Mouse (Mus musculus) stomach, postnatal 0 days (tissue): ENCODE measurements at regions not wholly inside any gene's neighbourhood (a gene's known extent, or its start where the extent isn't known, plus 50 kb on each side); places are given as distances from the start of the nearest gene placed in this dataset.

Experiments
- ATAC-seq: fragments of 200-750 bp; cut with Nextera tagmentation; 2 replicates; pipeline ENCODE4 v1.8.0; 2017; ENCODE audit not compliant: low FRiP score, low TSS enrichment
- DNase-seq: peaks from one replicate; pipeline ENCODE4 v3.0.0-alpha.2; 2016; ENCODE audit warnings: low spot score
- H3K27ac ChIP-seq: fragments of 300-500 bp; sonication (generic); replicated peaks from 2 replicates; pipeline ENCODE4 v1.5.1; 2014; ENCODE audit warnings: mild to moderate bottlenecking, control low read depth
- H3K27me3 ChIP-seq: fragments of 300-500 bp; sonication (generic); 2 replicates; pipeline ENCODE4 v1.6.1; 2014; ENCODE audit warnings: low read length; ENCODE audit not compliant: control insufficient read depth, insufficient read depth
- H3K36me3 ChIP-seq: fragments of 300-500 bp; sonication (generic); 2 replicates; pipeline ENCODE4 v1.6.1; 2014; ENCODE audit warnings: low read length, mixed read lengths; ENCODE audit not compliant: control insufficient read depth, insufficient read depth
- H3K4me1 ChIP-seq: fragments of 300-500 bp; sonication (generic); replicated peaks from 2 replicates; pipeline ENCODE4 v1.6.1; 2014; ENCODE audit warnings: antibody characterized with exemption; ENCODE audit not compliant: control insufficient read depth, insufficient read depth
- H3K4me2 ChIP-seq: fragments of 300-500 bp; sonication (generic); replicated peaks from 2 replicates; pipeline ENCODE4 v1.6.1; 2014; ENCODE audit warnings: low read depth, mild to moderate bottlenecking, control low read depth, moderate library complexity
- H3K4me3 ChIP-seq: fragments of 300-500 bp; sonication (generic); 2 replicates; pipeline ENCODE4 v1.5.1; 2014; ENCODE audit warnings: low read depth, low read length, control low read depth
- H3K9ac ChIP-seq: fragments of 300-500 bp; sonication (generic); 2 replicates; pipeline ENCODE4 v1.6.1; 2014; ENCODE audit warnings: mild to moderate bottlenecking, low read length, control low read depth, mixed read lengths
- H3K9me3 ChIP-seq: fragments of 300-500 bp; sonication (generic); 2 replicates; pipeline ENCODE4 v1.6.1; 2016; ENCODE audit warnings: low read length; ENCODE audit not compliant: control insufficient read depth
- CTCF ChIP-seq: IDR thresholded peaks from 2 replicates; pipeline ENCODE4 v1.5.1; 2016; ENCODE audit warnings: antibody characterized with exemption, low read depth, mild to moderate bottlenecking, moderate library complexity
- EP300 ChIP-seq: optimal IDR thresholded peaks from 2 replicates; pipeline ENCODE3; 2016; ENCODE audit warnings: antibody characterized with exemption
- WGBS: fragments of 180-500 bp; shearing (Covaris S2); extraction: QIAGEN DNeasy Blood & Tissue Kit; methylation state at CpG from one replicate; pipeline ENCODE4 v1.1.7; 2014; 5-methylcytosine and 5-hydroxymethylcytosine counted together

DNA sequence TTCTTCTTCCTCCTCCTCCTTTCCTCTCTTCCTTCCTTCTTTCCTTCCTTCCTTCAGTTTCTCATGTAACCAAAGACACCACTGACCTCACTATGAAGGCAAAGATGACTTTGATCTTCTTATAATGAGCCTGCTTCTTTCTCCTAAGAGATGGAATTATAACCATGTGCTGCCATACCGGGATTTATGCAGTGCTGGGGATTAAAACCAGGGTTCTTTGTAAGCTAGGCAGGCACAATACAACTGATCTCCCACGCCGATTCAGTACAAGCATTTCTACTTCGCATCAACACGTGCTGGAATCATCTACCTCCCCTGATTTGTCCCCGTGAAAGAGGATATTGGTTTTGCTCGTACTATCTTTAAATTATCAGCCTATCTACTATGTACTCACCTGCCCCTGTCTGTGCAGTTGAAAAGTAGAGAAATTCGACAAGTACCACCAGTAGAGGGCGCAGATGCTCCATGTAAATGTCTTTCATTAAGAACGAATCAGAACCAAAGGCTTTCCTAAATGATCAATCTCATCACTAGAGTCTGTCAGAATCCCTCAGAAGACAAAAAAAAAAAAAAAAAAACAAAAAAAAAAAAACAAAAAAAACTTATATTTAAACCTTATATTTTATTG, 1164.5 kb upstream of the Celf2 start:
- no peak overlapping the region for H3K4me3 ChIP-seq
- no peaks in the 10 kb centered on the region; the same call in 1 of the 2 replicates for H3K27me3 ChIP-seq
- H3K4me2 ChIP-seq, result no peak overlapping the region
- no peaks in the 10 kb centered on the region for H3K9me3 ChIP-seq
- no peak overlapping the region for H3K27ac ChIP-seq
- DNase-seq, result peak; percentile 43
- H3K36me3 ChIP-seq, result no peaks in the 10 kb centered on the region
- no peaks in the 10 kb centered on the region for H3K4me1 ChIP-seq
- ATAC-seq, result no peak
- no peak overlapping the region for H3K9ac ChIP-seq
- 14% methylated on average over 10 of the region's 10 CpGs for WGBS
- TF ChIP-seq CTCF (peak; percentile 82), EP300 (no peak)

DNA sequence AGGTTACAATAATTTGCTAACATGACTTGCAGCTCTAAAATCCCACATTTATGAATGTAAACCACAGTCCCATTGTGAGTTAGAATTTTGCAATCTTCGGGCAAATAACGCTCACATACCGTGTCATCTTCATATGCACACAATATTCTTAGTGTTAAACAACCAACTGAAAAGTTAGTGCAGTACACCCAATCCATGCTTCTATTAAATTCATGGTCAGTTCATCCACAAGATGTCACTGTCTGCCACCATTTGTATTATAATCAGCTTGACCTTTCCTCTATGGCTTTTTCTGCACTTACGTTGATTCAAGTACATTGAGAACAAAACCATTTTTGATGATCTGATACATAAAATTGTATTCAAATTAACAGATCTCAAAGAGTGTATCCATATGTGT, 1166.2 kb upstream of the Celf2 start:
- WGBS, result 62% methylated on average over 4 of the region's 4 CpGs
- peak; percentile 70 for TF ChIP-seq CTCF
- no peak for TF ChIP-seq EP300
- Histone ChIP-seq H3K4me3 (no peak overlapping the region), H3K9me3 (no peaks in the 10 kb centered on the region), H3K4me2 (no peak overlapping the region), H3K27ac (no peak overlapping the region), H3K9ac (no peak overlapping the region), H3K4me1 (no peaks in the 10 kb centered on the region), H3K27me3 (no peaks in the 10 kb centered on the region; the same call in 1 of the 2 replicates), H3K36me3 (no peaks in the 10 kb centered on the region)
- DNase-seq (no peak), ATAC-seq (no peak)

DNA sequence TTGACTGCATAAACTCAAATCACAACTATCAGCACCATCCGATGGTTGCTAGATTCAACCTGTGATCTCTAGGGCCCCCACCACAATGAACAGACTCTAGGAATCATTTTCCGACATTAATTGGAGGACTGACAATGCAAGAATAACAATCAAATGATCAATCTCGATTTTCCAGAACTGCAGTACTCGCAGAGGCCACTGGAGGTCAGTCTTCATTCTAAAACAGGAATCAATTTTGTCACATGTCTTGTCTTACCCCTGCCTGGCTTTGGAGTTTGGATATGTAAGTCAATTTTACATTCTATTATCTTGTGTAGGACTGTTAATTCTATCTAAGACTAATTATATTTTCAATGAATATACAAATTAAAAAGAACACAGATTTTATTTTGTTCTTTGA, 1167.2 kb upstream of the Celf2 start:
- Histone ChIP-seq H3K27ac (no peak overlapping the region), H3K4me1 (no peaks in the 10 kb centered on the region), H3K9me3 (no peaks in the 10 kb centered on the region), H3K36me3 (no peaks in the 10 kb centered on the region), H3K4me3 (no peak overlapping the region), H3K9ac (no peak overlapping the region), H3K27me3 (no peaks in the 10 kb centered on the region; the same call in 1 of the 2 replicates), H3K4me2 (no peak overlapping the region)
- DNase-seq, result no peak
- no peak for ATAC-seq
- WGBS, result 11% methylated on average over 4 of the region's 4 CpGs
- TF ChIP-seq EP300 (no peak), CTCF (peak; percentile 75)

DNA sequence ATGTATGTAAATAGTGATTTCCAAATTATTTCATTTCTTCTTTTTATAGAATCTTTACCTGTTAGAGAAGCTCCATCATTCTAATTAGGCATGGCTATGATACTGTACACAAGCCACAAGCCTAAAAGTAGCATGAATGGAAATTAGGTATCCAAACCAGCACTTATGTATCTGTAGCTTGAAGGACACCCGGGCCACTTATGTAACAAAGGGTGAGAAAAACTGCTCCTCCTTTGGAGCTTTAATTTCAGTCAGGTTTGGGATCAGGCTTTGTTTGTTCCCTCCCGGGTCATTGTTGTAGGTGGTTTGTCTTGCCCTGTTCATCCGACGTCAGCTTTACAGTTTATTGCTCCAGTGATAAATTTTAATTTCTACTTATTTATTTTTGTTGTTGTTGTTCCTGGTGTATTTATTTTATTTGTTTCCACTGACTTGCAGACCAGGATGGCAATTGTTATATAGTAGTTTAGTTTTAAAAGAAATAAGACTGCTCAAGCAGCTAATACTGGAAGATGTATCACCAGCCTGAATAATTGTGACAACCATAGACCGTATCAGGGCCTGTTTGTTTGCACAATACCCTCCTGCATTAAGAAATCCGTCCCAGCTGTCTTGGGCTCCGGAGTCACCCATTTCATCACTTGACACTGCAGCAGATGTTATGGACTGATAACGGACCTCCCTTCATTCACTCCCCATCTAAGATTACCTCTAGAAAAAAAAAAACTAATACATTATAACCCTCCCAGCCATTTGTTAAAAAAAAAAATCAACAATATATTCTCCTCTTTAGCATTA, 1181.7 kb upstream of the Celf2 start:
- WGBS, result 40% methylated on average over 8 of the region's 8 CpGs
- no peak overlapping the region for H3K4me2 ChIP-seq
- no peaks in the 10 kb centered on the region for H3K27me3 ChIP-seq
- no peak overlapping the region for H3K4me3 ChIP-seq
- no peak for TF ChIP-seq CTCF
- H3K9me3 ChIP-seq, result no peaks in the 10 kb centered on the region
- H3K4me1 ChIP-seq, result no peaks in the 10 kb centered on the region
- no peak overlapping the region for H3K27ac ChIP-seq
- DNase-seq (no peak), ATAC-seq (no peak)
- H3K9ac ChIP-seq, result no peak overlapping the region
- no peaks in the 10 kb centered on the region for H3K36me3 ChIP-seq

DNA sequence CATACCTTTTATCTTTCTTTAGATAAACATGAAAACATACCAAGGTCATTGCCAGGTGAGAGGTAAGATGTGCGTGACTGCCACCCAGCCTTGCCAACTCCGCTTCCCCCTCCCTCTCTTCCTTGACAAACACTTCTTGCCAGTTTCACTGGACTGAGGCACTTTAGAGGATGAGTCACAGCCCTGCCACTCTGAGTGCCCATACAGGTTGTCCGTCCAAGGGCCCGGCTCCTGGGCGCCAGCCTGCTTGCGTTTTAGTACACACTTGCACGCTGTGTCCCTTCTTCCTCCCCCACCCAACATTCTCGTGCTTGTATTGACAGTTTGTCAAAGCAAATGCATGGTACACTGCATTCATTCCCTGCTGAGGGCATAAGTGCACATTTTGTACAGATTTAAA, 1151.7 kb upstream of the 4930412O13Rik start:
- Histone ChIP-seq H3K4me2 (no peak overlapping the region), H3K36me3 (no peaks in the 10 kb centered on the region), H3K9ac (no peak overlapping the region), H3K27ac (no peak overlapping the region), H3K9me3 (no peaks in the 10 kb centered on the region), H3K27me3 (no peaks in the 10 kb centered on the region), H3K4me1 (no peaks in the 10 kb centered on the region), H3K4me3 (no peak overlapping the region)
- 35% methylated on average over 8 of the region's 8 CpGs for WGBS
- no peak for TF ChIP-seq CTCF
- TF ChIP-seq EP300, result no peak
- DNase-seq (peak; percentile 17), ATAC-seq (no peak)

DNA sequence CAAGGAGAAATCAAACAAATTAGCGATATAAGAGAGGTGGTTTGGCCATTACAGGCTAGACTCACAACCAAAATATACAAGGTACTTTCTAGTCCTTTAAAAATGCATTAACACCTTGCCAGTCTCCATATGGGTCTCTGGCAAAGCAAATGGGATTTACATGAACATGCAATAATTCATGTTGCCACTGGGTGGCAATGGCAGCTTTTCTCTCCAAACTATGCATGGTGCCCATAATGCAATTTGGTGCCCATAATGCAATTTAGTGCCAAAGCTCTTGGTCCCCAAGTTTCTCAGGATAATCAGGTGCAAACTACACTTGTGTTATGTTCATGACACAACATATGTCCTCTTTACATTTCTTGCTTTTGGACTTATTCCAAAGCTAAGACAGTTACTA, 1126.9 kb upstream of the 4930412O13Rik start:
- Histone ChIP-seq H3K9ac (no peak overlapping the region), H3K4me3 (no peak overlapping the region), H3K36me3 (no peaks in the 10 kb centered on the region), H3K27ac (no peak overlapping the region), H3K4me1 (no peaks in the 10 kb centered on the region), H3K27me3 (no peaks in the 10 kb centered on the region), H3K4me2 (no peak overlapping the region), H3K9me3 (no peaks in the 10 kb centered on the region)
- DNase-seq, result peak; percentile 23
- ATAC-seq, result no peak
- WGBS, result 8% methylated on average over 1 of the region's 1 CpGs
- TF ChIP-seq EP300 (no peak), CTCF (peak; percentile 88)
